Mouse (Mus musculus) CH12.LX (cell line): ENCODE measurements at regions not wholly inside any gene's neighbourhood (a gene's known extent, or its start where the extent isn't known, plus 50 kb on each side); places are given as distances from the start of the nearest gene placed in this dataset.

Source experiments
- DNase-seq: peaks from one replicate; pipeline ENCODE4 v3.0.0-alpha.2; 2013; ENCODE audit errors: extremely low read depth
- H3K27ac ChIP-seq: 2 replicates; pipeline ENCODE4 v1.5.1; 2012; ENCODE audit warnings: low read depth, mild to moderate bottlenecking, control low read depth, moderate library complexity; ENCODE audit not compliant: insufficient read depth
- H3K27me3 ChIP-seq: replicated peaks from 2 replicates; pipeline ENCODE3; 2012; ENCODE audit warnings: inconsistent platforms
- H3K36me3 ChIP-seq, 2 experiments: replicated peaks in 1 of 2; 2 replicates each; pipeline versions ENCODE3 to v1.6.1; 2012; ENCODE audit warnings: inconsistent platforms in 1 of 2, low read length in 1 of 2, mild to moderate bottlenecking in 1 of 2, mixed read lengths in 1 of 2, moderate library complexity in 1 of 2; ENCODE audit not compliant: control insufficient read depth in 1 of 2, insufficient read depth in 1 of 2
- H3K4me1 ChIP-seq, 2 experiments: 2 replicates each; pipeline ENCODE4 v1.6.1; 2012; ENCODE audit warnings: inconsistent platforms in 1 of 2, moderate library complexity in 1 of 2; ENCODE audit not compliant: insufficient read depth in 2 of 2, control insufficient read depth in 1 of 2
- H3K4me2 ChIP-seq: 2 replicates; pipeline ENCODE4 v1.6.1; 2012; ENCODE audit warnings: low read depth, mild to moderate bottlenecking, control low read depth; ENCODE audit not compliant: poor library complexity, insufficient read depth, severe bottlenecking
- H3K4me3 ChIP-seq, 3 experiments: fragments of 150-350 bp in 1 of 3; sonication (generic) in 1 of 3; replicated peaks in 1 of 3; 2 replicates each; pipeline versions ENCODE3 to v1.5.1; 2011 to 2012; ENCODE audit warnings: low read depth in 2 of 3, low read length in 2 of 3, mild to moderate bottlenecking in 2 of 3, moderate library complexity in 2 of 3, control low read depth in 1 of 3, improper control_type of control experiment in 1 of 3, inconsistent platforms in 1 of 3, mixed read lengths in 1 of 3; ENCODE audit not compliant: poor library complexity in 1 of 3
- H3K79me2 ChIP-seq: replicated peaks from 2 replicates; pipeline ENCODE4 v1.6.1; 2012; ENCODE audit warnings: mild to moderate bottlenecking, moderate library complexity; ENCODE audit not compliant: control insufficient read depth, poor library complexity, insufficient read depth, severe bottlenecking; ENCODE audit errors: extremely low read depth
- H3K9ac ChIP-seq: 2 replicates; pipeline ENCODE4 v1.6.1; 2012; ENCODE audit warnings: low read depth, mild to moderate bottlenecking, control low read depth, moderate library complexity; ENCODE audit not compliant: insufficient read depth
- H3K9me3 ChIP-seq: replicated peaks from 2 replicates; pipeline ENCODE3; 2012; ENCODE audit warnings: low read length, inconsistent platforms, mixed read lengths
- BHLHE40 ChIP-seq: IDR thresholded peaks from 2 replicates; pipeline ENCODE4 v1.6.1; 2011; ENCODE audit warnings: mild to moderate bottlenecking, low read depth, low read length, improper control_type of control experiment
- CHD1 ChIP-seq: IDR thresholded peaks from 2 replicates; pipeline ENCODE4 v1.6.1; 2012; ENCODE audit warnings: low read depth, low read length, improper control_type of control experiment, inconsistent platforms
- CHD2 ChIP-seq: IDR thresholded peaks from 2 replicates; pipeline ENCODE4 v1.6.1; 2011; ENCODE audit warnings: low read length, improper control_type of control experiment
- E2F4 ChIP-seq: IDR thresholded peaks from 2 replicates; pipeline ENCODE4 v1.6.1; 2011; ENCODE audit warnings: low read depth, low read length, improper control_type of control experiment; ENCODE audit not compliant: insufficient replicate concordance
- EP300 ChIP-seq: IDR thresholded peaks from 2 replicates; pipeline ENCODE4 v1.6.1; 2011; ENCODE audit warnings: low read length, improper control_type of control experiment
- ETS1 ChIP-seq: conservative IDR thresholded peaks from 2 replicates; pipeline ENCODE4 v1.6.1; 2012; ENCODE audit warnings: low read depth, mild to moderate bottlenecking, inconsistent platforms, low read length, improper control_type of control experiment, moderate library complexity
- GABPA ChIP-seq: IDR thresholded peaks from 2 replicates; pipeline ENCODE4 v1.6.1; 2012; ENCODE audit warnings: low read depth, low read length, improper control_type of control experiment, inconsistent platforms; ENCODE audit not compliant: insufficient replicate concordance
- HCFC1 ChIP-seq: IDR thresholded peaks from 2 replicates; pipeline ENCODE4 v1.6.1; 2012; ENCODE audit warnings: low read depth, mild to moderate bottlenecking, inconsistent platforms, low read length, improper control_type of control experiment
- IRF4 ChIP-seq: IDR thresholded peaks from 2 replicates; pipeline ENCODE4 v1.6.1; 2014; ENCODE audit warnings: low read depth, mild to moderate bottlenecking, inconsistent platforms, low read length, improper control_type of control experiment
- JUN ChIP-seq: IDR thresholded peaks from 2 replicates; pipeline ENCODE4 v1.6.1; 2011; ENCODE audit warnings: low read depth, mild to moderate bottlenecking, low read length, improper control_type of control experiment, moderate library complexity; ENCODE audit not compliant: insufficient read depth
- JUND ChIP-seq: conservative IDR thresholded peaks from 2 replicates; pipeline ENCODE4 v1.6.1; 2011; ENCODE audit warnings: low read depth, low read length, improper control_type of control experiment
- MAFK ChIP-seq: IDR thresholded peaks from 2 replicates; pipeline ENCODE4 v1.6.1; 2011; ENCODE audit warnings: low read length, improper control_type of control experiment; ENCODE audit not compliant: insufficient replicate concordance
- MAX ChIP-seq: IDR thresholded peaks from 2 replicates; pipeline ENCODE4 v1.6.1; 2011; ENCODE audit warnings: low read length, improper control_type of control experiment
- MAZ ChIP-seq: IDR thresholded peaks from 2 replicates; pipeline ENCODE4 v1.6.1; 2012; ENCODE audit warnings: low read depth, mild to moderate bottlenecking, inconsistent platforms, low read length, improper control_type of control experiment, moderate library complexity
- MEF2A ChIP-seq: IDR thresholded peaks from 2 replicates; pipeline ENCODE4 v1.6.1; 2014; ENCODE audit warnings: low read depth, mild to moderate bottlenecking, inconsistent platforms, low read length, improper control_type of control experiment, borderline replicate concordance
- MYC ChIP-seq: IDR thresholded peaks from 2 replicates; pipeline ENCODE4 v1.6.1; 2011; ENCODE audit warnings: low read depth, mild to moderate bottlenecking, improper control_type of control experiment, low read length
- NELFE ChIP-seq: IDR thresholded peaks from 2 replicates; pipeline ENCODE4 v1.6.1; 2011; ENCODE audit warnings: low read depth, low read length, improper control_type of control experiment
- NRF1 ChIP-seq: IDR thresholded peaks from 2 replicates; pipeline ENCODE4 v1.6.1; 2014; ENCODE audit warnings: low read depth, mild to moderate bottlenecking, inconsistent platforms, low read length, improper control_type of control experiment, moderate library complexity
- POLR2A ChIP-seq: IDR thresholded peaks from 2 replicates; pipeline ENCODE4 v1.6.1; 2011; ENCODE audit warnings: low read depth, mild to moderate bottlenecking, improper control_type of control experiment, low read length
- POLR2AphosphoS2 ChIP-seq: IDR thresholded peaks from 2 replicates; pipeline ENCODE4 v1.6.1; 2011; ENCODE audit warnings: low read depth, low read length, improper control_type of control experiment
- RAD21 ChIP-seq: IDR thresholded peaks from 2 replicates; pipeline ENCODE4 v1.6.1; 2011; ENCODE audit warnings: low read depth, mild to moderate bottlenecking, low read length, improper control_type of control experiment, moderate library complexity
- UBTF ChIP-seq: IDR thresholded peaks from 2 replicates; pipeline ENCODE4 v1.6.1; 2012; ENCODE audit warnings: low read depth, mild to moderate bottlenecking, inconsistent platforms, low read length, improper control_type of control experiment, moderate library complexity
- USF2 ChIP-seq: conservative IDR thresholded peaks from 2 replicates; pipeline ENCODE4 v1.6.1; 2011; ENCODE audit warnings: low read depth, low read length, improper control_type of control experiment
- ZC3H11A ChIP-seq: IDR thresholded peaks from 2 replicates; pipeline ENCODE4 v1.6.1; 2012; ENCODE audit warnings: low read depth, mild to moderate bottlenecking, inconsistent platforms, low read length, improper control_type of control experiment
- ZKSCAN1 ChIP-seq: IDR thresholded peaks from 2 replicates; pipeline ENCODE4 v1.6.1; 2012; ENCODE audit warnings: low read depth, inconsistent platforms, low read length, improper control_type of control experiment, borderline replicate concordance
- ZMIZ1 ChIP-seq: IDR thresholded peaks from 2 replicates; pipeline ENCODE4 v1.6.1; 2012; ENCODE audit warnings: low read depth, mild to moderate bottlenecking, inconsistent platforms, low read length, improper control_type of control experiment
- ZNF384 ChIP-seq: IDR thresholded peaks from 2 replicates; pipeline ENCODE4 v1.6.1; 2012; ENCODE audit warnings: low read depth, low read length, improper control_type of control experiment, inconsistent platforms
- dilution Hi-C: fragments of 300-500 bp; cut with MboI; formaldehyde crosslinking; loops from 2 replicates; pipeline ENCODE4 v1.14.3; 2020; ENCODE audit warnings: low sequenced_read_pairs; ENCODE audit not compliant: extremely low pct_unique_long_range_greater_than_20kb, extremely low pct_ligation_motif_present
- in situ Hi-C: fragments of 300-500 bp; cut with MboI; formaldehyde crosslinking; loops from 3 replicates; pipeline ENCODE4 v1.14.3; 2019; ENCODE audit warnings: low sequenced_read_pairs, low pct_ligation_motif_present, low pct_unique_long_range_greater_than_20kb, mixed read lengths

DNA sequence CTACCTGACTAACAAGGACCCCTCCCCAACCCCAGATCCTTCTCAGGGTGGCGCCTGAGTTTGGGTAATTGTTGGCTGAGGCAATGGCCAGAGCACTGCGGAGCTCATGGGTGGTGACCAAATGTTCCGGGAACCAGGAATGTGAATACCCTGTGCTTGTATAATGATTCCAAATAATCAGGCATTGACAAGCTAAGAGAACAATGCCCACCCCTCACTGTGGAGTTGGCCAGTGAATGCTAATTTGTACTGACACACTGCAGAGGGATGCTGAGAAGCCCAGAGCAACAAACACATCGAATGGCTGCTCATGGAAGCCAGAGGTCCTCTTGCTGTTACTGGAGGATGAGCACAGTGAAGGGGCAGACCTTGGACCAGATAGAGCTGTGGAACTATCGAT, 62.8 kb upstream of the Mbnl2 start:
- Histone ChIP-seq H3K27ac (no peak overlapping the region), H3K4me2 (no peak overlapping the region), H3K4me3 (no peak overlapping the region), H3K4me1 (no peaks in the 10 kb centered on the region), H3K27me3 (no peaks in the 10 kb centered on the region), H3K9me3 (no peaks in the 10 kb centered on the region), H3K36me3 (no peaks in the 10 kb centered on the region), H3K79me2 (no peaks in the 10 kb centered on the region), H3K9ac (no peak overlapping the region)
- in situ Hi-C loops (no loop called here), dilution Hi-C loops (no loop called here)
- no peak for DNase-seq
- TF ChIP-seq GABPA (no peak), ETS1 (no peak), E2F4 (no peak), POLR2A (no peak), MAFK (no peak), CHD1 (no peak), EP300 (no peak), ZC3H11A (no peak), MEF2A (no peak), MAZ (no peak), ZKSCAN1 (no peak), UBTF (no peak), MYC (no peak), CHD2 (no peak), JUN (no peak), HCFC1 (no peak), IRF4 (no peak), USF2 (no peak), RAD21 (no peak), POLR2AphosphoS2 (no peak)

DNA sequence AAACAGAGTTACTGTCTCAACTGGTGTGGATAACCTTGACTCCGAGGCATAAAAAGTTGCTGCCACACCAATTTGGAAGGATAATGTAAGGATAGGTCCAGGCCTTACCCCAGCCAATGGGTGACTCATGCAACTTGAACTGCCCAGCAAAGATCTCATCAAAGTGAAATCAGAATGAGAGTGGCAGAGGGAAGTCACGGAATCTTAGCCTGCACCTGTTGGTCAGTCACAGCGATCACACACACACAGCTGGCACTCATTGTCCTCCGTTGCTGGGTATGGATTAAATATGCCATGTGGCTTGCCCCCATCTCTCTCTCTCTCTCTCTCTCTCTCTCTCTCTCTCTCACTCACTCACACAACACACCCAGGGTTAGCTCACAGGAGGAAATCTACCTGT, 56.2 kb upstream of the Mbnl2 start:
- no peaks in the 10 kb centered on the region for H3K27me3 ChIP-seq
- TF ChIP-seq USF2 (no peak), CHD1 (no peak), NRF1 (no peak), MYC (no peak), MEF2A (no peak), ZNF384 (no peak), NELFE (no peak), HCFC1 (no peak), JUND (no peak), POLR2AphosphoS2 (no peak), BHLHE40 (no peak), MAX (no peak), ZMIZ1 (no peak), CHD2 (no peak), UBTF (no peak), POLR2A (no peak), JUN (no peak), RAD21 (no peak)
- TF ChIP-seq, all 38 proteins: peak for 0
- DNase-seq = no peak
- Histone ChIP-seq H3K4me2 (no peak overlapping the region), H3K36me3 (no peaks in the 10 kb centered on the region), H3K9me3 (no peaks in the 10 kb centered on the region), H3K79me2 (no peaks in the 10 kb centered on the region), H3K27ac (no peak overlapping the region), H3K4me3 (no peak overlapping the region), H3K9ac (no peak overlapping the region), H3K4me1 (no peaks in the 10 kb centered on the region; a peak in 1 of 4 replicates)
- dilution Hi-C loops = no loop called here
- in situ Hi-C loops = no loop called here
